Mouse (Mus musculus) E14TG2a.4 (cell line): ENCODE results near the gene Pknox1.

Experiments
- CTCF ChIP-seq: conservative IDR thresholded peaks from 2 replicates; pipeline ENCODE4 v1.5.1; 2014; ENCODE audit warnings: low read length
- NANOG ChIP-seq: IDR thresholded peaks from 2 replicates; pipeline ENCODE4 v1.6.1; 2014; ENCODE audit warnings: borderline replicate concordance, low read length, mixed read lengths
- POU5F1 ChIP-seq: IDR thresholded peaks from 2 replicates; pipeline ENCODE4 v1.6.1; 2014; ENCODE audit warnings: low read length, borderline replicate concordance

DNA sequence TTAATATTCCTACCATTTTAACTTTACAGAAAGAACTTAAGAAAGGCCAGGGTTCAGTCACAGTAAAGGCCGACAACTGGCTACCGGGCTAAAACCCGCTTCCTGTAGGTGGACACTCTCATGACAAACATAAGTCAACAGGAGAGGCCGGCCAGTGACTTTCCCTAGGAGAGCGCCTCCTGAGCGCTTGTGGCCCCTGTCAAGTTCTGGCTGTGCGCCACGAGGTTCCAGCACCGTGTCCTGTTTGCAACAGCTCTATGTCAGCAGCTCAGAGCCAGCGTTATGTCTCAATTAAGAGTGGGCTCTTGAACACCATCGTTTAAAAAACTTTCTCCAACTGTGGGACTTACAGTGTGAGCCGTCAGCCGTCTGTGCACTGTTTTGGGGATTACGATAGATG, 87.6 kb downstream of the Pknox1 start:
- TF ChIP-seq CTCF, result no peak
- TF ChIP-seq POU5F1, result no peak
- no peak for TF ChIP-seq NANOG
